Mouse (Mus musculus) olfactory bulb, adult 2 months (tissue): ENCODE measurements around the gene Ninj2.

ENCODE experiments used
- CTCF ChIP-seq: fragments of 200-500 bp; IDR thresholded peaks from 2 replicates; pipeline ENCODE4 v1.5.1; 2012; ENCODE audit warnings: low read depth, mild to moderate bottlenecking, low read length, moderate library complexity; ENCODE audit not compliant: insufficient read depth
- POLR2A ChIP-seq: fragments of 200-500 bp; IDR thresholded peaks from 2 replicates; pipeline ENCODE4 v1.6.1; 2012; ENCODE audit warnings: mild to moderate bottlenecking, low read depth, low read length, moderate library complexity; ENCODE audit not compliant: insufficient read depth

GRCm38 (mm10) chr6:120188376-120189235 is 95.5 kb downstream of the Ninj2 start:
- TF ChIP-seq CTCF, result no peak
- no peak for TF ChIP-seq POLR2A
